Mouse (Mus musculus) olfactory bulb, adult 2 months (tissue): Measurements from ENCODE around the gene 1700020A23Rik.

ENCODE experiments used
- CTCF ChIP-seq: fragments of 200-500 bp; IDR thresholded peaks from 2 replicates; pipeline ENCODE4 v1.5.1; 2012; ENCODE audit warnings: low read depth, mild to moderate bottlenecking, low read length, moderate library complexity; ENCODE audit not compliant: insufficient read depth
- POLR2A ChIP-seq: fragments of 200-500 bp; IDR thresholded peaks from 2 replicates; pipeline ENCODE4 v1.6.1; 2012; ENCODE audit warnings: mild to moderate bottlenecking, low read depth, low read length, moderate library complexity; ENCODE audit not compliant: insufficient read depth

DNA sequence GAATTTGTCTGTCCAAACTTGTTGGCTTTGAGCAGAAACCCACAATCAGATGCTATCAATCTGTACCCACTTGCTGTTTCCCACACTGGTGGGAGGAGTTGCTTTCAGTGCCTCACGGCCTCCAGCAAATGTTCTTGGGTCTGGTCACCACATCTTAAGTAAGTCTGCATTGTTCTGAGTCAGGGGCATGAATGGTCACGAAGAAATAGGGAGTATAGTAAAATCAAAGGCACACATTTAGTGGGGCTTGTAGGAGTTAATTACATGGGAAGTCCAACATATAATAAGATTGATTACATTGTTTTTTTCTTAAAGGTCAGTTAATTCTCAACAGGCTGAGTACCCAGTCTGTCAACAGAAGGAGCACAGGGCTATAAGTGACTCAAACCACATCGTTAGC lies 21.9 kb upstream of the 1700020A23Rik start:
- no peak for TF ChIP-seq POLR2A
- TF ChIP-seq CTCF, result no peak
